Mouse (Mus musculus) pancreas, adult 10 weeks (tissue): ENCODE data around the gene Zfp598. TPM values are rescaled to one million over a fixed set of nuclear protein-coding genes. Genes with fewer than 3 reads are reported as not detected.

Source experiments
- polyA plus RNA-seq: library from polyadenylated mRNA; stranded (reverse); fragments of 350-450 nt; fragmentation: Illumina TruSeq; extraction: RNeasy Lipid Tissue Mini Kit (QIAGEN cat#74804); gene quantifications from one replicate; pipeline ENCODE4 v1.2.3, GENCODE M21; 2015; ENCODE audit warnings: low read depth, low replicate concordance; ENCODE audit not compliant: insufficient read depth

Gene Zfp598
- polyA plus RNA-seq, result 21.6 TPM

DNA sequence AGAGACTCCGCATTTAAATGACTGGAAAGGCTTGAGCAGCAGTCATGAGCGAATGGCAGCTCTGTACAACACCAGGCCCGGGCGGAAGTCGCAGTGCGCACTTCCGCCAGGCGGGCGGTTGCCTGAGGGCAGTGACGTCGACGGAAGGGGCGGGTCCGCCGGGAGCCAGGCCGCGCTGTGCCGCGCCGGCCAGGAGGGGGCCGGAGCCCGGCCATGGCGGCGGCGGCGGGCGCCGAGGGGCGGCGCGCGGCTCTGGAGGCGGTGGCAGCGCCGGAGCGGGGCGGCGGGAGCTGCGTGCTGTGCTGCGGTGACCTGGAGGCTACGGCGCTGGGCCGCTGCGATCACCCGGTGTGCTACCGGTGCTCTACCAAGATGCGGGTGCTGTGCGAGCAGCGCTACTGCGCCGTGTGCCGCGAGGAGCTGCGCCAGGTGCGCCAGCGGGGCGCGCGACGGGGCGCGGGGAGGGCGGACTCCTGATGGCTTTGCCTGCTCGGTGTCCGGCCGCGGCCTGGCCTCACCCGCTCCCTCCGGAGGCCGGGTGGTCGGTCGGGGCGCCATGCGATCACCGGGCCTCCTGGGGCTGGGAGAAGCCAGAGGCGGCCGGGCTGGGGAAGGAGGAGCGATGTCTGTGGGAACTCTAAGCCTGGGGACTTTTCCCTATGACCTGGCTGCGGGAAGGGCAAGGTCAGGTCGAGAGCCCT is at the start of gene Zfp598:
TSS of gene Zfp598 (plus strand) at position 143 of the 701 bp plus-strand sequence.

GRCm38 (mm10) chr17:24632167-24632812 is 37.2 kb upstream of the Zfp598 start, which contains the start of the genes Tsc2 and Nthl1:
Gene Tsc2, minus strand, starts transcription at chr17:24632630.
Gene Nthl1, plus strand, starts transcription at chr17:24632680.

GRCm38 (mm10) chr17:24650070-24650616 is 19.3 kb upstream of the Zfp598 start, which contains the start of gene Slc9a3r2:
Gene Slc9a3r2, minus strand, starts transcription at chr17:24650327.

DNA sequence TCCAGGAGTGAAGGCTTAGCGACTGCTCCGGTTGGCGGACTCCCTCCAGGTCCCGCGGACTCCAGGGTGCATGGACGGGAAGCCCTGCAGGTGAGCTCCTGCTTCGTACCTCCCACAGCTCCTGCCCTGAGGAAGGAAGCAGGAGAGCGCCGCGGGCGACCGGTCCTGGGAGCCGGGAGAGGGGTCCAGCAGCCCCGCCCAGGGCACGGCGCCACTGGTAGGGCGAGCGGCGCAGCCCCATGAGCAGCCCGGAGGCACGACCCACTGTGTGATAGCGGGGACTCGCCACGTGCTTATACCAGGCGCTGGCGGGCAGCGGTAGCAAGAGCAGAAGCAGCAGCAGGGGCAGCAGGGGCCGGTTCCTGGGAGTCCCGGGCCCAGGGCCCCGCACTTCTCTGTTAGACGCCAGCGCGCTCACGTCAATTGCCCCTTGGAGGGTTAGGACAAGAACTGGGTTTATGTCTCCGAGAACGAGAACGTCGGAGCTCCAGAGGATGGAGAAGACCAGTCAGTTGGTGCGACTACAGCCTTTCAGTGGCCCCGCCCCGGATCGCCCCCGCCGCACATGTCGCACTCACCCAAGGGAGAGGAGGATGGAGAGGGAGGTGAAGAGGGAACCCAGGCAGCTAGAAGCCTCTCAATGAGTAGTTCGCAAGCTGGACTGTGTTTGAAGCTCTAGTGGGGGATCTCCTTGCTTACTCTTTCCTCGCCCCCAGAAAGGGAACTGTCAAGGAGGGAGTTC is 11.3 kb upstream of the Zfp598 start, which contains the start of gene Npw:
TSS of gene Npw (minus strand) at position 441 of the 742 bp plus-strand sequence.

GRCm38 (mm10) chr17:24689251-24690081 is 20.0 kb downstream of the Zfp598 start, which contains the start of gene Syngr3:
Gene Syngr3, minus strand, starts transcription at chr17:24689955.

DNA sequence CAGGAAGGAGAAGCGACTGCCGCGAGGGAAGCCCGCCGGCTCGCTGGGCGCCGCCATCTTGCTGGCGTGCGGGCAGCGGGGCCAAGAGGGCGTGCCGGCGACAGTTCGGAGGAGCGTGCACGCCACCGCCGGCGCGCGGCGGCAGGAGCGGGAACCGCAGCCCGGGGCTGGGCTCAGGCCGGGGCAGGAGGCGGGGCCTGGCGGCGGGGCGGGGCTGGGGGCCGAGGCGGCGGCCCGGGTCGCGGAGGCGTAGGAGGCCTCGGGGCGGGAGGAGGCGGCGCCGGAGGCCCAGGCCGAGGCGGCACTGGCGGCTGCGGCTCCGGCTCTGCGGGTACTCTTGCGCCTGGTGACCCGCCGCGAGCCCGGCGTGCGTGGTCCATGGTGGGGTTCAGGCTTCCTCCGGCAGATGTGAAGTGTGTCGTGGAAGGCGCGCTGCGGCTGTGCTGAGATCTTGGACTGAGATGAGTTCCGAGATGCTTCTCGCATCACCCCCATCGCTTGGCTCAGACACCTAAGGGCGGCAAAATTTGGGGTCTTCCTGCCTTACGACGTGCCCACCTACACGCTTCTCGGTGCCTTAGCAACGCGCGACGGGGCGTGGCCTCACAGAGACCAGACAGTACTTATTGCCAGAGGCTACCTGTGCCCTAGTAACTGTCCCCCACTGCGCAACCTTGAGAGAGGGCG is 26.7 kb downstream of the Zfp598 start, which contains the start of the genes Gfer and Noxo1:
TSS of gene Gfer (minus strand) at position 146 of the 687 bp plus-strand sequence.
TSS of gene Noxo1 (plus strand) at position 224 of the 687 bp plus-strand sequence.

GRCm38 (mm10) chr17:24706982-24707800 is 37.7 kb downstream of the Zfp598 start, which contains the start of gene Tbl3:
Gene Tbl3, minus strand, starts transcription at chr17:24707660.

DNA sequence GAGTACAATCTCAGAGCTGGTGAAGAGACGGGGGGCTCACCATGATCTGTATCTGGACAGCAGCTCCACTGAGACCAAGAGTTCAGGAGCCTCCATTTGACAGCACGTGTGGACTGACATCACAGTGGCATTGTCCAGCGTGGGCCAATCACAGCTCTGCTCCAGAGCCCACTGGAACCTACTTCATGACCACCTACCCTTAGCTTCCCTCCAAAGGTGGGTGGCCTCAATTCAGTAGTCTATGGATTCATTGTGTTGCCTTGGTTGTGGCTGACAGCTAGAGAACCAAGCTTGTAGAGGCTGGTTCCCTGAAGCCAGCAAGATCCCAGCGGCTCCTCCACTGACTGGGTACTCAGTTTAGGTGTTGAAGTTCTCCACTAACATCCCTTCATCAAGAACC is 48.5 kb downstream of the Zfp598 start, which contains the start of the genes Rnf151 and Rps2:
TSS of gene Rnf151 (minus strand) at position 121 of the 400 bp plus-strand sequence.
TSS of gene Rps2 (plus strand) at position 174 of the 400 bp plus-strand sequence.

DNA sequence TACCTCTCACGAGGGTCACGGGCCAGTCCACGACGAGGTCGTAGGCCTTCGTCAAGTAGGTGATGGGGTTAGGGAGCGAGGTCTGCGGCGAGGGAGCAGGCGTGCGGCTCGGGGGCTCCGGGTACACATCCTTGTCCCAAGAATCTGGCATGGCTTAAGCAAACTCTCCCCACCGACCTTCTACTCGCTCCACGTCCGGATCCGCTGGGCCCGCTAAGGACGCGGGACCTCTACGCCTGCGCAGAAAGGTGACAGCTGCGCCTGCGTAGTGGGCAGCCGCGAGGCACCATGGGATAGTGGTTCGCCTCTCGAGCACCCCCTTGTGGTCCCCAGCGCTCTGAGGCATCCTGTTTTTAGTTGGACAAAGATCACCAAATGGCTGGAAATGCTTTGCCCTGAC is 54.7 kb downstream of the Zfp598 start, which contains the start of gene Ndufb10:
TSS of gene Ndufb10 (minus strand) at position 295 of the 400 bp plus-strand sequence.

GRCm38 (mm10) chr17:24727618-24728017 is 58.1 kb downstream of the Zfp598 start, which contains the start of gene Rpl3l:
Gene Rpl3l, plus strand, starts transcription at chr17:24727820.

Other genes starting within 250 kb of the Zfp598 start
- 17.2 TPM for gene Eci1, start 243.0 kb upstream of the Zfp598 start, polyA plus RNA-seq
- 1.9 TPM for gene Dnase1l2, start 226.6 kb upstream of the Zfp598 start, polyA plus RNA-seq
- gene E4f1, start 199.4 kb upstream of the Zfp598 start, polyA plus RNA-seq, result 22.8 TPM
- 5.2 TPM for gene Pgp, start 199.3 kb upstream of the Zfp598 start, polyA plus RNA-seq
- gene Bricd5, start 195.8 kb upstream of the Zfp598 start, polyA plus RNA-seq, result not detected
- gene Mlst8, start 190.6 kb upstream of the Zfp598 start, polyA plus RNA-seq, result 3.5 TPM
- 0.26 TPM for gene Caskin1, start 181.1 kb upstream of the Zfp598 start, polyA plus RNA-seq
- gene Traf7, start 141.7 kb upstream of the Zfp598 start, polyA plus RNA-seq, result 28.2 TPM
- 35.0 TPM for gene Rab26, start 135.5 kb upstream of the Zfp598 start, polyA plus RNA-seq
- gene Pkd1, start 119.9 kb upstream of the Zfp598 start, polyA plus RNA-seq, result 26.9 TPM
- 50.0 TPM for gene Tsc2, start 37.1 kb upstream of the Zfp598 start, polyA plus RNA-seq
- 3.5 TPM for gene Nthl1, start 37.0 kb upstream of the Zfp598 start, polyA plus RNA-seq
- gene Slc9a3r2, start 19.4 kb upstream of the Zfp598 start, polyA plus RNA-seq, result 48.3 TPM
- 1.6 TPM for gene Npw, start 11.2 kb upstream of the Zfp598 start, polyA plus RNA-seq
- 0.44 TPM for gene Syngr3, start 20.3 kb downstream of the Zfp598 start, polyA plus RNA-seq
- 10.7 TPM for gene Gfer, start 26.5 kb downstream of the Zfp598 start, polyA plus RNA-seq
- gene Noxo1, start 26.5 kb downstream of the Zfp598 start, polyA plus RNA-seq, result 1.6 TPM
- 6.0 TPM for gene Tbl3, start 38.0 kb downstream of the Zfp598 start, polyA plus RNA-seq
- not detected for gene Rnf151, start 48.4 kb downstream of the Zfp598 start, polyA plus RNA-seq
- 538 TPM for gene Rps2, start 48.4 kb downstream of the Zfp598 start, polyA plus RNA-seq
- 66.2 TPM for gene Ndufb10, start 54.8 kb downstream of the Zfp598 start, polyA plus RNA-seq
- gene Rpl3l, start 58.1 kb downstream of the Zfp598 start, polyA plus RNA-seq, result not detected
- gene Msrb1, start 67.0 kb downstream of the Zfp598 start, polyA plus RNA-seq, result 68.8 TPM
- 1.0 TPM for gene Hs3st6, start 83.3 kb downstream of the Zfp598 start, polyA plus RNA-seq
- gene Meiob, start 134.6 kb downstream of the Zfp598 start, polyA plus RNA-seq, result not detected
- gene Hagh, start 170.5 kb downstream of the Zfp598 start, polyA plus RNA-seq, result 23.1 TPM
- 3.8 TPM for gene Fahd1, start 180.7 kb downstream of the Zfp598 start, polyA plus RNA-seq
- gene Igfals, start 196.3 kb downstream of the Zfp598 start, polyA plus RNA-seq, result 3.4 TPM
- gene Nubp2, start 216.7 kb downstream of the Zfp598 start, polyA plus RNA-seq, result 8.6 TPM
- 7.3 TPM for gene Spsb3, start 217.0 kb downstream of the Zfp598 start, polyA plus RNA-seq
- gene Eme2, start 225.4 kb downstream of the Zfp598 start, polyA plus RNA-seq, result 8.7 TPM
- 13.1 TPM for gene Mrps34, start 225.4 kb downstream of the Zfp598 start, polyA plus RNA-seq
- 3.3 TPM for gene Nme3, start 226.8 kb downstream of the Zfp598 start, polyA plus RNA-seq